Mouse (Mus musculus): ENCODE measurements around the gene Rpa1.
"Not testable (repeated sequence)": the region's sequence is repeated elsewhere in the genome, so short reads cannot be mapped to it uniquely, and the experiment has no call there.

Gene Rpa1

GRCm38 (mm10) chr11:75285893-75286467, 62.1 kb downstream of the Rpa1 start:
- DNase-seq (ENCODE audit: low spot score), result no peak

- DNase-seq (ENCODE audit: low spot score), result not testable (repeated sequence)
Observed at GRCm38 (mm10) chr11:75283784-75284183, 64.3 kb downstream of the Rpa1 start.

GRCm38 (mm10) chr11:75282496-75283120, 65.5 kb downstream of the Rpa1 start:
- no peak for DNase-seq (ENCODE audit: low spot score)

DNA sequence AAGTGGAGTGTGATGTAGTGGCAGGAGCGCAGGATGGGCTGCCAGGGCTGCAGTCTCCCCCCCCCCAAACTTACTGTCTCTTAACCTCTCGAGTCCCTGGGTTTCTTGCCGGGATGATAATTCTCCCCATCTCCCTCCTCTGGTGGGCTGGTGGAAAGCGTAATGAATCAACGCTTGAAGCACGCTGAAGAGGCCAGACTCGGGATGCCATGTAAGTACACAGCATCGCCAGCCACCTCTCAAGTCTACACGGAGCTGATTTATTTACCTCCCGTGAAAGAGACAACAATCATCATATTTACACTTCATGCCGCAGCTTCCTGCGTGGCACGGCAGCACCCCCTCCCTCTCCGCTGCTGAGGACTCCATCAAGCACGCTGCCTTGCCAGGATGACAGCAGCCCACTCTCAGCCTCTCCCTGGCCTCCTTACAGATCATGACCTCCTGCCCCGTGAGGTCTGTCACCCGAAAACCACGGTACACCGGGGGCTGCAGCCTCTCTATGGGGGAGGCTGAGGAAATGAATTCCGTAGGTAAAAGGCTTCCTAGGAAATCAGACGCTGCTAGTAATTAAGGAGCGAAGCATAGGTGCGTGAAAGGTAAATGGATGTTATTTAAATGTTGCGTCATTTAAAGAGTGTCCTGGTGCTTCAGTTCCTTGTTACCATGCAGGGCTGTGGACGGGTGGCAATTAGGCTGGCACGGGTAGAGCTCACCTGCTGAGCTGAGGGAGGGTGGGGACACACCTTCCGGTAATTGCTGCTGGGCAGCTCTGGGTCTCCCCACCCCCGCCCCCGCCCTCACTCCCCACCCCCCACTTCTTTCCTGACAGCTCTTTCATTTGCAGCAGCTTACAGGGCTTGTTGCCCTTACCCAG, 66.5 kb downstream of the Rpa1 start:
- no peak for DNase-seq (ENCODE audit: low spot score)

- no peak for DNase-seq (ENCODE audit: low spot score)
Observed at GRCm38 (mm10) chr11:75280435-75281001, 67.6 kb downstream of the Rpa1 start.

GRCm38 (mm10) chr11:75280066-75280410, 68.1 kb downstream of the Rpa1 start:
- DNase-seq (ENCODE audit: low spot score), result no peak

GRCm38 (mm10) chr11:75279342-75280065, 68.6 kb downstream of the Rpa1 start:
- no peak for DNase-seq (ENCODE audit: low spot score)

DNA sequence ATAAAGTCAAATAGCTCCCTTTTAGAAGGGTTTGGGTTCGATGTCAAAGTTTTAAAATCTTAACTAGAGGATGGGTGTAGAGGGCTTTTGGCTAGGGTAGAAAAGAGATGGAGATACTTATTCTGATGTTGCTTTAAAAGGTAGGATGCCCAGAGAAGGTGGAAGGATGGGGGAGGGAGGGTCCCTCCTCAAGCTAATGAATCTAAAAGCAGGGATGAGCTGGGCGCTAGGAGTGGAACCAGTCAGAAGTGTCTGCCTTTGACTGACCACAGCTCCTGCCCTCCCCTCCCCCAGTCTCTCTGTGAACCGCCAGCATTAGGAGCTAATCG, 69.1 kb downstream of the Rpa1 start:
- DNase-seq (ENCODE audit: low spot score), result no peak

GRCm38 (mm10) chr11:75278115-75278514, 70.0 kb downstream of the Rpa1 start:
- no peak for DNase-seq (ENCODE audit: low spot score)

- DNase-seq (ENCODE audit: low spot score), result no peak
Observed at GRCm38 (mm10) chr11:75275035-75275434, 73.1 kb downstream of the Rpa1 start.

GRCm38 (mm10) chr11:75273466-75273865, 74.7 kb downstream of the Rpa1 start:
- no peak for DNase-seq (ENCODE audit: low spot score)

DNA sequence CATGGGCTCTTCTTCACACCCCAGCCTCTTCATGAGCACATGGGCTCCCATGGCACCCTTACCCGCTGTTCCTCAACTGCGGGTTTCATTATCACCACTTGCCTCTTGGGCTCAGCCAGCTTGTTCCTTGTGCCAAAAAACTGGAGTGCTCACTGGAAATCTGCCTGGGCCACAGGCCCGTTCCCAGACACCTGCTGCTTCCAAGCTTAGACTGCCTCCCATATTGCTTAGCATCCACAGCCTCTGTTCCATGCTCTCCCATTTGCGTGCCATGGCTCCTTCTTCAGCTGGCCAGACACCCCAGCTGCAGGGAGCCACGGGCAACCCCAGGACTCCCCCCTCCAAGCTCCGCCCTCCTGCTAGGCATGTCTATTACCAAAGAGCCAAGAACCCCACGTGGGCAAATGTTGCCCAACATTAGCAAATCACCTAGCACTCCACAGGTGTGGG, 77.1 kb downstream of the Rpa1 start:
- no peak for DNase-seq (ENCODE audit: low spot score)

- DNase-seq (ENCODE audit: low spot score), result no peak
Observed at GRCm38 (mm10) chr11:75270276-75270984, 77.7 kb downstream of the Rpa1 start.

- DNase-seq (ENCODE audit: low spot score), result no peak
Observed at GRCm38 (mm10) chr11:75269213-75269612, 78.9 kb downstream of the Rpa1 start.

DNA sequence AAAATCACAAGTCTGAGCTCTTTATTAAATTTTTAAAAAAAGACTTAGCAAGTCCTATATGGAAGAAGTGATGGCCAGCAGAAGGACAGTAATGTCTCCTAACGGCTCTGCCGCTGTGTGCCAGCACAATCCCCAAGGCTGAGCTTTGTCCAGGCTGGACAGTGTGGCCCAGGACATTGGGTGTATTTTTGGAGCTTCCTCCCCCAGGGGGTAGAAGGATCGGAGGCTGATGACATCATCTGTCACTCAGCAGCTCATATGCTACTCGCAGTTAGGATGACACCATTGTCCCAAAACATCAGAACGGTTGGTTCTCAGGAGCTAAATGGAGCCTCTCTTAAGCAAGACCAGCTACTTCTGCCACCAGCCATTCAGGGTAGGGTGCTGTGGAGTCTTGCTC, 79.6 kb downstream of the Rpa1 start:
- DNase-seq (ENCODE audit: low spot score), result no peak

DNA sequence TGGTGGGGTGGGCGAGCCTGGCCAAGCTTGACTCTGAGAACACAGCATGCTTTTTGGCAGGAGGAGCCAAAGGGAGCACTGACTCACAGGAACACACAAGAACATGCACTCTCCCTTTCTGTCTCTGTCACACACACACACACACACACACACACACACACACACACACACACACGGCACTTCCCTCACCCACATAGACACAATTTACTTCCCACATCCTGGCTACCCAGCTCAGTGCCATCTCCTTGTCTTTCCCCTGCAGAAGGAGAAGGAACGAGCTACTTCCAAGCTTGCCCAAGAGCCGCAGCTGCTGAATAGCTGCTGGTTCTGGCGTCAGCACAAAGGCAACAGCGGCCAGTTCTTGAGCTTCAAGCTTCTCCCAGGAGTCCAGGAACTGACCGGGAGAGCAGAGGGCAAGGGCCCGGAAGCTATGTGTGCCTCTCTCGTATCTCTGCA, 80.3 kb downstream of the Rpa1 start:
- no peak for DNase-seq (ENCODE audit: low spot score)

GRCm38 (mm10) chr11:75265545-75265944, 82.6 kb downstream of the Rpa1 start:
- no peak for DNase-seq (ENCODE audit: low spot score)

GRCm38 (mm10) chr11:75264550-75264949, 83.6 kb downstream of the Rpa1 start:
- no peak for DNase-seq (ENCODE audit: low spot score)

GRCm38 (mm10) chr11:75263964-75264312, 84.2 kb downstream of the Rpa1 start:
- no peak for DNase-seq (ENCODE audit: low spot score)

GRCm38 (mm10) chr11:75263274-75263963, 84.7 kb downstream of the Rpa1 start:
- no peak for DNase-seq (ENCODE audit: low spot score)

GRCm38 (mm10) chr11:75262791-75263190, 85.3 kb downstream of the Rpa1 start:
- no peak for DNase-seq (ENCODE audit: low spot score)
